Mouse (Mus musculus): Measurements from ENCODE around the gene Lemd2. TPM values are rescaled to one million over a fixed set of nuclear protein-coding genes. Genes with fewer than 3 reads are reported as not detected.

The Lemd2 gene
- total and polyA plus RNA-seq, 3 experiments, result 46.8 to 59.7 TPM; not detected in 1

DNA sequence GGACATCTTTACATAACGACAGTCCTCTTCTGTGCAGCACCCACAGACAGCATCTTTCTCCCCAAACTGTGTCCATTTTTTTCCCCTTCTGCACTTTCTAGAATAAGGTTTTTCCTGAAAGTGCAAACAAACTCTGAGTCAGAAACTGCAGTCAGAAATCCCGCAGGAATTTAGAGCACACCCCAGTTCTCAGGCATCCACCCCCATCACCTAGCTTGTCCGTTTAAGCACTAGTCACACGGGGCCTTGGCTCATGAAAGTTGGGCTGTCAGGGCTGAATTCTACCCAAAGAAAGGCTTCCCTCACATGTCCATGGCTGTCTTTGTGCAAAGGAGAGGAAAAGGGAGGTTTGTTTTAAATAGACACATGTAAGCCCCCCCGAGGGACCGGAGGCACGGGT is 23.0 kb upstream of the Lemd2 start:
- Histone ChIP-seq H3K4me3 (ENCODE audit: control insufficient read depth in 1 of 2, insufficient read depth in 1 of 2, low read depth in 2 of 2, low read length in 2 of 2) (no peak overlapping the region), H3K36me3 (ENCODE audit: control insufficient read depth in 1 of 2, insufficient read depth in 2 of 2, low read length in 2 of 2) (no peaks in the 10 kb centered on the region), H3K9ac (ENCODE audit: control insufficient read depth, low read depth, low read length, poor library complexity, severe bottlenecking) (no peak overlapping the region), H3K27me3 (ENCODE audit: control insufficient read depth in 1 of 2, insufficient read depth in 2 of 2, low read length in 2 of 2) (no peaks in the 10 kb centered on the region), H3K4me1 (ENCODE audit: control insufficient read depth in 1 of 2, insufficient read depth in 2 of 2, low read length in 2 of 2) (no peaks in the 10 kb centered on the region), H3K79me2 (ENCODE audit: control insufficient read depth, insufficient read depth, low read length, poor library complexity) (no peaks in the 10 kb centered on the region), H3K9me3 (replicated peaks; ENCODE audit: insufficient read depth, low read length) (no peaks in the 10 kb centered on the region), H3K27ac (ENCODE audit: control insufficient read depth, low read depth, low read length) (no peak overlapping the region)
- DNase-seq (ENCODE audit: low read depth, low spot score), result no peak
- no peak for TF ChIP-seq ZNF384 (IDR thresholded peaks at IDR 0.05; ENCODE audit: low read depth, low read length)
- TF ChIP-seq HCFC1 (IDR thresholded peaks at IDR 0.05; ENCODE audit: low read depth, low read length), result no peak
- TF ChIP-seq ZKSCAN1 (IDR thresholded peaks at IDR 0.05; ENCODE audit: low read depth, low read length), result no peak
- no peak for TF ChIP-seq USF1 (IDR thresholded peaks at IDR 0.05; ENCODE audit: low read depth, low read length)
- no peak for TF ChIP-seq ELF1 (IDR thresholded peaks at IDR 0.05; ENCODE audit: low read depth, low read length)

GRCm38 (mm10) chr17:27226701-27227100 is 22.4 kb upstream of the Lemd2 start:
- H3K9ac ChIP-seq (ENCODE audit: control insufficient read depth, low read depth, low read length, poor library complexity, severe bottlenecking), result no peak overlapping the region
- H3K79me2 ChIP-seq (ENCODE audit: control insufficient read depth, insufficient read depth, low read length, poor library complexity), result no peaks in the 10 kb centered on the region
- DNase-seq (ENCODE audit: low read depth, low spot score), result no peak
- H3K4me1 ChIP-seq (ENCODE audit: control insufficient read depth in 1 of 2, insufficient read depth in 2 of 2, low read length in 2 of 2), result no peaks in the 10 kb centered on the region
- H3K36me3 ChIP-seq (ENCODE audit: control insufficient read depth in 1 of 2, insufficient read depth in 2 of 2, low read length in 2 of 2), result no peaks in the 10 kb centered on the region
- H3K27me3 ChIP-seq (ENCODE audit: control insufficient read depth in 1 of 2, insufficient read depth in 2 of 2, low read length in 2 of 2), result no peaks in the 10 kb centered on the region
- TF ChIP-seq ZMIZ1 (IDR thresholded peaks at IDR 0.05; ENCODE audit: low read depth, low read length), result no peak
- no peak for TF ChIP-seq POLR2AphosphoS2 (IDR thresholded peaks at IDR 0.05; ENCODE audit: low read length)
- TF ChIP-seq TCF12 (IDR thresholded peaks at IDR 0.05; ENCODE audit: low read depth, low read length), result no peak
- no peak for TF ChIP-seq SIN3A (IDR thresholded peaks at IDR 0.05; ENCODE audit: low read length)
- no peak for TF ChIP-seq TAL1 (IDR thresholded peaks at IDR 0.05; ENCODE audit: low read length)
- TF ChIP-seq SMC3 (IDR thresholded peaks at IDR 0.05; ENCODE audit: low read depth, low read length), result no peak
- no peak for TF ChIP-seq POLR2AphosphoS5 (IDR thresholded peaks at IDR 0.05; ENCODE audit: borderline replicate concordance, low read depth, low read length)
- no peak for TF ChIP-seq EP300 (IDR thresholded peaks at IDR 0.05; ENCODE audit: low read depth in 1 of 2, low read length in 2 of 2)
- no peak for TF ChIP-seq BHLHE40 (IDR thresholded peaks at IDR 0.05; ENCODE audit: borderline replicate concordance, low read depth, low read length)
- no peak for TF ChIP-seq MEF2A (IDR thresholded peaks at IDR 0.05; ENCODE audit: extremely low read depth, insufficient replicate concordance, low read depth, low read length, poor library complexity, severe bottlenecking)
- TF ChIP-seq POLR2A (IDR thresholded peaks at IDR 0.05; ENCODE audit: control insufficient read depth in 1 of 2, insufficient read depth in 1 of 2, low read depth in 1 of 2, low read length in 2 of 2, poor library complexity in 1 of 2), result no peak
- no peak for TF ChIP-seq CHD1 (IDR thresholded peaks at IDR 0.05; ENCODE audit: low read depth, low read length)
- no peak overlapping the region for H3K4me3 ChIP-seq (ENCODE audit: control insufficient read depth in 1 of 2, insufficient read depth in 1 of 2, low read depth in 2 of 2, low read length in 2 of 2)
- H3K9me3 ChIP-seq (replicated peaks; ENCODE audit: insufficient read depth, low read length), result no peaks in the 10 kb centered on the region
- no peak overlapping the region for H3K27ac ChIP-seq (ENCODE audit: control insufficient read depth, low read depth, low read length)
